Mouse (Mus musculus) midbrain, embryonic 16.5 days (tissue): ENCODE measurements around the gene Tgtp2. TPM values are rescaled to one million over a fixed set of nuclear protein-coding genes. Genes with fewer than 3 reads are reported as not detected.
A peak's percentile ranks its signal among the peaks of the same experiment; 100 is the strongest.

Experiments used
- ATAC-seq: fragments of 200-750 bp; cut with Nextera tagmentation; 2 replicates; pipeline ENCODE4 v1.8.0; 2017; ENCODE audit warnings: moderate TSS enrichment
- H3K27ac ChIP-seq: fragments of 300-500 bp; sonication (generic); 2 replicates; pipeline ENCODE4 v1.5.1; 2014; ENCODE audit warnings: mild to moderate bottlenecking, low read length, mixed read lengths
- H3K27me3 ChIP-seq: fragments of 300-500 bp; sonication (generic); 2 replicates; pipeline ENCODE4 v1.6.1; 2014; ENCODE audit warnings: low read depth, low read length, mixed read lengths; ENCODE audit not compliant: control insufficient read depth, insufficient read depth
- H3K36me3 ChIP-seq: fragments of 300-500 bp; sonication (generic); 2 replicates; pipeline ENCODE4 v1.6.1; 2014; ENCODE audit warnings: mild to moderate bottlenecking, low read length, moderate library complexity, mixed read lengths; ENCODE audit not compliant: control insufficient read depth, insufficient read depth
- H3K4me1 ChIP-seq: fragments of 300-500 bp; sonication (generic); 2 replicates; pipeline ENCODE4 v1.6.1; 2014; ENCODE audit warnings: mild to moderate bottlenecking, low read length, mixed read lengths; ENCODE audit not compliant: control insufficient read depth, insufficient read depth
- H3K4me2 ChIP-seq: fragments of 300-500 bp; sonication (generic); 2 replicates; pipeline ENCODE4 v1.6.1; 2014; ENCODE audit warnings: mild to moderate bottlenecking, low read length, mixed read lengths
- H3K4me3 ChIP-seq: fragments of 300-500 bp; sonication (generic); 2 replicates; pipeline ENCODE4 v1.5.1; 2014; ENCODE audit warnings: low read depth, mild to moderate bottlenecking, low read length, moderate library complexity, mixed read lengths
- H3K9ac ChIP-seq: fragments of 300-500 bp; sonication (generic); 2 replicates; pipeline ENCODE4 v1.6.1; 2014; ENCODE audit warnings: low read depth, low read length, mixed read lengths
- H3K9me3 ChIP-seq: fragments of 300-500 bp; sonication (generic); replicated peaks from 2 replicates; pipeline ENCODE4 v1.6.1; 2014; ENCODE audit warnings: mild to moderate bottlenecking, low read length, mixed read lengths; ENCODE audit not compliant: control insufficient read depth, poor library complexity, severe bottlenecking
- WGBS: fragments of 180-500 bp; shearing (Covaris S2); extraction: QIAGEN DNeasy Blood & Tissue Kit; methylation state at CpG from one replicate; pipeline ENCODE4 v1.1.7; 2014; 5-methylcytosine and 5-hydroxymethylcytosine counted together
- polyA plus RNA-seq: library from polyadenylated mRNA; unstranded; fragments of >200 nt; fragmentation: Nextera tagmentation; extraction: Ambion mirVana; gene quantifications from 2 replicates; pipeline ENCODE4 v1.2.1, GENCODE M21; 2015

Tgtp2 gene
- polyA plus RNA-seq, 1 experiment from 2014 or later = not detected

DNA sequence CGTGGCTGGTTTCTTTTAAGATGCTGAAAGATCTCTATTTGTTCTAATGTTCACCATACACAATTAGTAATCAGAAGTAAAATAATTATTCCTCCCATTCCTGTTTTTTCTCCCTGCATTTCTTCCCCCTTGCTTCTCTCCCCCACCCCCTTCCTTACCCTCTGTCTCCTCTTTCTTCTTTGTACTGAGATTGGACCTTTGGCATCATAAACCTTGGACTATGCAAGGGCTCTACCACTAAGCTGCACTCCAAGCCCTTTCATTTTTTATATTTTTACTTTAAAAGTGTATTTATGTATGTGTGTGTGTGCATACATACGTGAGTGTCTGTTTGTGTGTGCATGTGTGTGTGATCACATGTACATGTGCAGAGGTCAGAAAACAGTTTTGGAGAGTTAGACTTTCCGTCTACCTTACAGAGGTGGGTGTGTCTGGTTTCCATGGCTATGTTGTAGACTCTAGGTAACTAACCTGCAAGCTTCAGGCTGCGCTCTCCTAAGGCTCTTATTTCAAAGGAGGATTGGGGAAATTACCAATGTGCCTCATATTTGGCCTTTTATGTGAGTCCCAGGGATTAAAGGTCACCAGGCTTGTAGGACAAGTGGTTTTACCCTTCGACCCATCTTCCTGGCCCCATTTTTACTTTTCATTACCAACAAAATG, 25.1 kb upstream of the Tgtp2 start:
- Histone ChIP-seq H3K9me3 (no peaks in the 10 kb centered on the region), H3K27me3 (no peaks in the 10 kb centered on the region), H3K9ac (no peak overlapping the region), H3K36me3 (no peaks in the 10 kb centered on the region), H3K27ac (no peak overlapping the region), H3K4me1 (peaks cover 3% of the 10 kb centered on the region; the same call in 1 of the 2 replicates), H3K4me2 (no peak overlapping the region), H3K4me3 (no peak overlapping the region)
- no peak for ATAC-seq
- WGBS = 91% methylated on average over 5 of the region's 5 CpGs

DNA sequence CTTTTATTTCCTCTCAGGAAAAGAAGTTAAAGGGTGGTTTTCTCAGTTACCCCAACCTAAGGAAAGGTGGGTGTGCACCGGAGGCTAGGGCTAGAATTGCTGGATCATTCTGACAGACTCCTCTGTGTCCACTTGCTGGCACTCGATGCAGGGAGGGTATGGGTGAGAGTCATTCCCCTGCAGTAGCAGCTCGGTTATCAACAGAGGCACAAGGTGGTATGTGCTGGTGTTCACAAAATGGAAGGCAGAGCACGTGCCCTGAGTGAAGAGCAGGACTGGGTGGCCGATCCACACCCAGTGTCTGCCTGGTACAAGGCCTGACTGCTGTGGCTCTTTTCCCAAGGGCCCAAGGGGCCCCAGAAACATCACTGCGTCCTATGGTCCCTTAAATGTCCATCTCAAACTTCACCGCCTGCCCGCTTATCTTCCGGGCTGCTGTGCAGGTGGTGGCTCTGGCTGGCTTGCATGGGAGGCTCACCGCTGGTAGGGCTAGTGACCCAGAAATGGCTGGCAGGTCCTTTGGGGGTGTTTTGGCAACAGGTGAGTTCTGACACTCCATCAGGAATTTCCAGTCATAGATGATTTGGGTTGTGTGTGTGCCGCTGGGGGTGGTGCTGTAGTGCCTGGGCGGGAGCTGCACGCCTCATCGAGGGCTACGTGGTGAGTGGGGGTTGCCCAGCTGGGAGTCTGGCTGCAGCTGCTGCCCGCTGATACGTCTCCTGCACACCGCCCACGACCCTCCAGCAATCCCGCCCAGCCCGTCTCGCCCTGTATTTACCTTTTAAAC, 24.0 kb upstream of the Tgtp2 start:
- H3K4me2 ChIP-seq = peak overlapping the region; percentile 32; the same call in 1 of the 2 replicates
- peaks cover 3% of the 10 kb centered on the region; the same call in 1 of the 2 replicates for H3K4me1 ChIP-seq
- H3K9ac ChIP-seq = no peak overlapping the region
- H3K9me3 ChIP-seq = no peaks in the 10 kb centered on the region
- no peaks in the 10 kb centered on the region for H3K27me3 ChIP-seq
- no peak overlapping the region for H3K27ac ChIP-seq
- no peaks in the 10 kb centered on the region for H3K36me3 ChIP-seq
- H3K4me3 ChIP-seq = no peak overlapping the region
- no peak for ATAC-seq
- WGBS = 42% methylated on average over 22 of the region's 22 CpGs

GRCm38 (mm10) chr11:49086858-49087361, 22.9 kb upstream of the Tgtp2 start:
- Histone ChIP-seq H3K4me1 (peaks cover 3% of the 10 kb centered on the region; the same call in 1 of the 2 replicates), H3K4me2 (no peak overlapping the region), H3K36me3 (no peaks in the 10 kb centered on the region), H3K9ac (no peak overlapping the region), H3K4me3 (no peak overlapping the region), H3K27ac (no peak overlapping the region), H3K9me3 (no peaks in the 10 kb centered on the region), H3K27me3 (no peaks in the 10 kb centered on the region)
- WGBS = 80% methylated on average over 6 of the region's 6 CpGs
- no peak for ATAC-seq

- Histone ChIP-seq H3K4me1 (peaks cover 3% of the 10 kb centered on the region; the same call in 1 of the 2 replicates), H3K4me3 (no peak overlapping the region), H3K9me3 (no peaks in the 10 kb centered on the region), H3K4me2 (no peak overlapping the region), H3K9ac (no peak overlapping the region), H3K27me3 (no peaks in the 10 kb centered on the region), H3K36me3 (no peaks in the 10 kb centered on the region), H3K27ac (no peak overlapping the region)
- no peak for ATAC-seq
- WGBS = 45% methylated on average over 3 of the region's 3 CpGs
These were observed 20.9 kb upstream of the Tgtp2 start for GRCm38 (mm10) chr11:49084875-49085274.

- Histone ChIP-seq H3K27ac (no peak overlapping the region), H3K36me3 (no peaks in the 10 kb centered on the region), H3K9ac (no peak overlapping the region), H3K4me3 (no peak overlapping the region), H3K4me2 (no peak overlapping the region), H3K27me3 (no peaks in the 10 kb centered on the region), H3K9me3 (no peaks in the 10 kb centered on the region), H3K4me1 (peaks cover 3% of the 10 kb centered on the region; the same call in 1 of the 2 replicates)
- WGBS = 77% methylated on average over 1 of the region's 1 CpGs
- ATAC-seq = no peak
These were observed 20.4 kb upstream of the Tgtp2 start for GRCm38 (mm10) chr11:49084385-49084784.

DNA sequence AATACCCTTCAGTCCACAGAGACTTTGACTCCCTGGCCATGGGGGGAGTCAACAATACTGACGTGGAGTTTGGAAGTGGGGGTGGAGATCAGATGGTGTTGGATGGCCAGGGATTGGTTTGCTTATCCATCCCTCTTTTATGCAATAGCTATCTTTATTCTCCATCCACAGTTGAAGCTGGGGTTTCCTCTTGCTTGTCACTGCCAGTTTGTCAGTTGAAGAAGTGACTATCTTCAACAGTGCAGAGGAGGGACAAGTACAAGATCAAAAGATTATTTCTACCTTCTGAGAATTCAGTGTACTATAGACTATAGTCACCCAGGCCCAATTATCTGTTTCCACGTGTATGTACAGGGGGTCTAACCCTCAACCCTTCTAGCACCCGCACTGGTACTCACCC, 19.8 kb upstream of the Tgtp2 start:
- H3K9ac ChIP-seq = no peak overlapping the region
- WGBS = 82% methylated on average over 3 of the region's 3 CpGs
- H3K4me3 ChIP-seq = no peak overlapping the region
- ATAC-seq = no peak
- H3K36me3 ChIP-seq = no peaks in the 10 kb centered on the region
- H3K27me3 ChIP-seq = no peaks in the 10 kb centered on the region
- H3K9me3 ChIP-seq = no peaks in the 10 kb centered on the region
- H3K27ac ChIP-seq = no peak overlapping the region
- peaks cover 3% of the 10 kb centered on the region; the same call in 1 of the 2 replicates for H3K4me1 ChIP-seq
- no peak overlapping the region for H3K4me2 ChIP-seq

DNA sequence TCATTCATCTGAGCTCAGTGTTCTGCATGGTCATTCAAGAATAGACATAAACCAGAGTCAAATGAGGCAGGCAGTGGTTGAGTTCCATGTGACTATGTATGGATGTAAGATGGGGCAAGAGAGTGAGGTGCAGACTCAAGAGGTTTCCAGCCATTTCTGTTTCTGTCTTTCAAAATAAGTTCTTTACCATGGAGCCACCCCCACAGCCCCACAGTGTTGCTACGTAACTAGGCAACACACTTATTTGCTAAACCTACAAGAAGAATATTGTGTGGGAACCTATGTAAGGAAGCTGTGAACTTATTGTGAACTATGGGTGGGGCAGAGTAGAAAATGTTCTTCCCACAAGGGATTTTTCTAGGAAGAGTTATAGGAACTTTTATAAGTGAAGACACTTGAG, 19.1 kb upstream of the Tgtp2 start:
- Histone ChIP-seq H3K9me3 (no peaks in the 10 kb centered on the region), H3K4me3 (no peak overlapping the region), H3K27me3 (no peaks in the 10 kb centered on the region), H3K27ac (no peak overlapping the region), H3K36me3 (no peaks in the 10 kb centered on the region), H3K9ac (no peak overlapping the region), H3K4me1 (peaks cover 3% of the 10 kb centered on the region; the same call in 1 of the 2 replicates), H3K4me2 (no peak overlapping the region)
- 85% methylated on average over 1 of the region's 1 CpGs for WGBS
- no peak for ATAC-seq

DNA sequence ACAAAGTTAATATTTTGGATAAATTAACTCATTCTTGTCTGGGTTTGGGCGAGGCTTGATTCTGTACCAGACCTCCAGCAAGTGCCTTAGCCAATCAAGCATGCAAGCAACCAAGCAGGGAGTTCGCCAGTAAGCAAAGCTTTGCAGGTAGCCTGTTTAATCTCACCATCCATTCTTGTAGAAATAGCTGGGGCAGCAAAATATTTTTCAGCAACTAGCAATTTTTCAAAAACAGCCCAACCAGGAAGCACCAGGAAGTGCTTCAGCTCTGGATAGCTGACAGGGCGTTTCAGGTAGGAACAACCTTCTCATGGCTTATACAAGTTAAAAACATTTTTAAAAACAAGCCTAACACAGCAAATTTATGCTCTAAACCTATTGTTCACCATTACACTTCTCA, 17.9 kb upstream of the Tgtp2 start:
- Histone ChIP-seq H3K27ac (no peak overlapping the region), H3K27me3 (no peaks in the 10 kb centered on the region), H3K9ac (no peak overlapping the region), H3K4me1 (no peaks in the 10 kb centered on the region), H3K36me3 (no peaks in the 10 kb centered on the region), H3K4me3 (no peak overlapping the region), H3K4me2 (no peak overlapping the region), H3K9me3 (no peaks in the 10 kb centered on the region)
- no peak for ATAC-seq
- 73% methylated on average over 3 of the region's 3 CpGs for WGBS

- Histone ChIP-seq H3K27me3 (no peaks in the 10 kb centered on the region), H3K9ac (no peak overlapping the region), H3K4me3 (no peak overlapping the region), H3K4me1 (no peaks in the 10 kb centered on the region), H3K27ac (no peak overlapping the region), H3K9me3 (no peaks in the 10 kb centered on the region), H3K36me3 (no peaks in the 10 kb centered on the region), H3K4me2 (no peak overlapping the region)
- 88% methylated on average over 4 of the region's 4 CpGs for WGBS
- no peak for ATAC-seq
These were observed 17.4 kb upstream of the Tgtp2 start for GRCm38 (mm10) chr11:49081356-49081755.
